Mouse (Mus musculus) bone marrow macrophage, adult 2 months (primary cell): ENCODE measurements around the gene Zc3h7b.

ENCODE experiments used
- CTCF ChIP-seq: IDR thresholded peaks from 2 replicates; pipeline ENCODE4 v1.5.1; 2012; ENCODE audit warnings: low read depth, mild to moderate bottlenecking, low read length, moderate library complexity
- POLR2A ChIP-seq: IDR thresholded peaks from 2 replicates; pipeline ENCODE4 v1.6.1; 2012; ENCODE audit warnings: mild to moderate bottlenecking, low read depth, low read length, borderline replicate concordance

- TF ChIP-seq POLR2A (no peak), CTCF (no peak)
Observed at GRCm38 (mm10) chr15:81700601-81701000, 44.3 kb upstream of the Zc3h7b start.
